Mouse (Mus musculus): ENCODE data around the gene Tns2.

Gene Tns2

GRCm38 (mm10) chr15:102091688-102092087 lies 8.5 kb upstream of the Tns2 start:
- DNase-seq (ENCODE audit: low read depth, low spot score): no peak

DNA sequence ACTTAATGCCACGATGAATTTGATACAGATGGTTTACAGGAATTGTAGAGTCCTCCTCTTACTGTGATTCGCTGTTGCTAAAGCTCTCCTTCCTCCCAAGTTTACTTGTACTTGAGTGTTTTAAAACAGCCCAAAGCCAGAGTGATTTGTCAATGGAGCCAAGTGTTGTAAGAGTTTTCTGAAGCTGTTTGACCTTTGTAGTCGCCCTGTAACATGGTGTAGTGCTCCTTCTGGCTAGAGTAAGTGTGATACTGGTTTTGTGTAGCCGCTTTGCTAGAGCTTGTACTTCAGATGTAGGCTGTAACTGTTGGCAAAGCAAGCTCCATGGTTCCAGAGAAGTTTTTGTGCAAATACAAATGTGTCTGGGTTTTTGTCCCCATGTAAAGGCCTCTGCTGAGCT lies 8.0 kb upstream of the Tns2 start:
- DNase-seq (ENCODE audit: low read depth, low spot score): no peak

DNA sequence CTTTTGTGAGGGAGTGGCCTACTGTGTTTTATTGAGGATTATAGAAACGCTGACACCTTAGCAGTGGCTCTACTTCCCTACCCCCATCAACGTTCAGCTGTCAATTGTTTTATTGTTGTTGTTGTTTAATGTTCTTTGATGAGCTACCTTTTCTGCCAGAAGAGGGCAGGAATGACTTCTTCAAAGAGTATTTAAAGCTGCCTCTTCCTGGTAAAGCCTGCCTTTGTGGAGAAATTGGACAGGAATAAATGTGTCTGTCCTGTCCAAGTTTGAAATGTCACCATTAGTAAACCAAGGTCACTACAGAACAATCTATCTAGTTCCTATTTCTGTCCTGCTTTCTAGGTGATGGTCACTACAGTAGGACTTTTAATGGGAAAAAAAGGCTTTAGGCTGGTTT lies 6.1 kb upstream of the Tns2 start:
- DNase-seq (ENCODE audit: low read depth, low spot score): no peak

- DNase-seq (ENCODE audit: low read depth, low spot score): no peak
These were observed 5.2 kb upstream of the Tns2 start for GRCm38 (mm10) chr15:102094988-102095387.

- no peak for DNase-seq (ENCODE audit: low read depth, low spot score)
These were observed 2.9 kb upstream of the Tns2 start for GRCm38 (mm10) chr15:102097147-102097915.

- DNase-seq (ENCODE audit: low read depth, low spot score): peak; percentile 74
These were observed 2.1 kb upstream of the Tns2 start for GRCm38 (mm10) chr15:102097991-102098555.

GRCm38 (mm10) chr15:102099260-102099659 lies 953 bp upstream of the Tns2 start:
- no peak for DNase-seq (ENCODE audit: low read depth, low spot score)

DNA sequence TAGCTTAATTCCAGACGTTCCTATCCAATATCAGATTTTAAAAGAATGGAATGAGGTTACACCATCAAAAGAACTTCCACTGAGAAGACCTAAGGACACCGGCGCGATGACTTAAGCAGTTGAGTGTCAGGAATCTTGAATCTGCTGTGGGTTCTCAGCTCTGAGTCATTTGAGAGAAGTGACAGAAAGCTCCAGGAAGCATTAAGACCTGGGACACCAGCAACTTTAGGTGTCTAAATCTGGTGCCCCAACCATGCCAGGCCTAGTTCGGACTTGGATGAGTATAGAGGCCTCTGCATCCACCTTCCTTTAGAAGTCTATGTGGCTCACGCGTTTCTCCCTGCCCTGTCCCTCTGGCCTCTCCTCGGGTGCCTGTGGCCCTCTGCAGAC lies 447 bp upstream of the Tns2 start:
- no peak for DNase-seq (ENCODE audit: low read depth, low spot score)

DNA sequence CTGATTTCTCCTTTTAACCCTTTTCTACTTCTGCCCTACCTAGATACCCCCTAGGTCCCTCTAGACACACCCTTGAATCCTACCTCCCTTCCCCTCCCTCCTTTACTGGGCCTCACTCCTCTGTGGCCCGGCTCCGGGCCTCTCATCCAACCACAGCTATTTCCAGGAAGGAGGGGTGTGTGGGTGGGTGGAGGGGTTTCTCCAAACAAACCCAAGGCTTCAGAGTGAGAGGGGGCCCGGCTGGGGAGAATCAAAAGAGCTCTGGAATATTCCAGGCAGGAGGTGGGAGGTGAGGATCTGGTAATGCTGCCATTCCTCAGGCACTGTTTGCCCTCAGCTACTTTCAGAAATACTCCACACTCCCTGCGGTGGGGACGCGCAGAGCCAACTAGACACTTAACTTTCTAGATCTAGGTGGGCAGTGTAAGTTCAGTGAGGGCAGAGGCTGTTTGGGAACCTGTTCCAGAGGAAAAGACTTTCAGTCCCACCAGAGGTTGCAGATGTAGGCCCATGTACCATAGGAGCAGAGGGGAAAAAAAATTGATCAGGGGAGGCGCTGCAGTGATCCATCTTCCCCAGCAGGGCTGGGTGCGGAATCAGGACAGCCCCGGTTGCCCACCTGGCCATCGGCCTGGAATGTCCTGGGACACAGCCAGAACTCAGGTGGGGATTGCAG lies 921 bp downstream of the Tns2 start:
- DNase-seq (ENCODE audit: low read depth, low spot score): no peak

GRCm38 (mm10) chr15:102101672-102102541 lies 1.7 kb downstream of the Tns2 start:
- DNase-seq (ENCODE audit: low read depth, low spot score): no peak

DNA sequence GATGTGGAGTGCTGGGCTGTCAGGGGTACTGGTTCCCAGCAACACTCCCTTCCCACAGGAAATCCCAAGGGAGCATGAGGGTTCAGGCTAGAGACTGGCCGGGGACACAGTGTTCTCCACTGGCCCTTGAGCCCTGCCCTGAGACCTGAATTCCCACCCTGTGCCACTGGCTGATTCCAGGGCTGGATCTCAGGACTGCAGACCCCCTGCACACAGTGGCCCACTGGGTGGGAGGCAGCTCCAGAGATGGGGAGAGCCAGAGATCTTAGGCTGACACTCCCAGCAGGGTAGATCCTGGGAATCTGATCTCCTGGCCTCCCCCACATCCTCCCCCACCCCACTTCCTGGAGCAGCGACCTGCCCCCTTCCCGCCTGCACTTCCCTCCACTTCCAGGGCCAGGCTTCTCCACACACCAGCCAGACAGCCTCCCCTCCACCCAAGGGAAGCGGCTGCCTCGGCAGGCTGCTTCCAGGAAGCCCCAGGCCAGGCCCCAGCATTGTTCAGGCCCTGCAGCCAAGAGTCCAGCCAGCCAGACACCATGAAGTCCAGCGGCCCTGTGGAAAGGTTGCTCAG lies 2.4 kb downstream of the Tns2 start:
- DNase-seq (ENCODE audit: low read depth, low spot score): peak; percentile 89

DNA sequence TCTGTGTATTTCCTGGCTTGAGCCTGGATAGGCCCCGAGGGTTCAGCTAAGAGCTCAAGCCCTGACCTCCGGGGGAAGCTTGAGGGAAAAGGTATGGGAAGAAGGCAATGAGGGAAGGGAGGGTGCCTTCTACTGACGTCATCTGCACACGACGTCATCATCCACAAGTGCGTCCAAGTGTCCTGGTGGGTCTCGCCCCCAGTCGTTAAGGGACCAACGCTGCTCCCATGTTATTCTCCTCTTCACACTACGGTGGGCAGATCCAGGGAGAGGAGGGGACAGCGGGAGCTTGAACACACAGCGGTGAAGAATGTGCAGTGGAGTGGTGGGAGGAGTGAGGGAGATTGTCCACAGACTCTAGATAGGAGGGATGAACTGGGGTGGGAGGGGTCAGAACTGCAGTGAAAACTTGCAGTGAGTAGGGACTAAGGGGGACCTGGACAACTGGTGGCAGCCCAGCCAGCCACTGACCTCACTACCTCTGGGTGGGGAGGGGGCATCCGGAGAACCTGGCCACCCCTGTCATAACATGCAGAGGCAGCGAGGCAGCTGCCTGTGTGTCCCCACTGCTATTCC lies 3.2 kb downstream of the Tns2 start:
- peak; percentile 80 for DNase-seq (ENCODE audit: low read depth, low spot score)

- peak; percentile 99 for DNase-seq (ENCODE audit: low read depth, low spot score)
These were observed 3.8 kb downstream of the Tns2 start for GRCm38 (mm10) chr15:102103947-102104555.

DNA sequence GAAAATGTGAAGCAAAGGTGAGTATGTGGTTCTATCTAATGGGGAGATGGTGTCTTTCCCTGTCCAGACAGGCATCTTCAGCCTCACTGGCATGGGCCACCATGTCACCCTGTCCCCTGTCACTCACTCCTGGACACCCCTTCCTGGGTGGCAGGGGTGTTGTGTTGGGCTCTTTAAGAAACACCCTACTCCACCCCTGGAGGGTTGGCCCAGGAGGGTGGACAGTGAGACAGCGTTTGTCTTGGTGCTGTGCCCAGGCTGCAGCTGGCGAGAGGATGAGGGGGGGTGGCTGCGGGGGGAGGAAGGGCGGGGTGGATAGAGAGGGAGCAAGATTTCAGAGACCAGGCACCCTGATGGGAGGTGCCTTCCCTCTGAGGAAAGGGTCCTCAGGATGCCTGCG lies 5.1 kb downstream of the Tns2 start:
- peak; percentile 93 for DNase-seq (ENCODE audit: low read depth, low spot score)

DNA sequence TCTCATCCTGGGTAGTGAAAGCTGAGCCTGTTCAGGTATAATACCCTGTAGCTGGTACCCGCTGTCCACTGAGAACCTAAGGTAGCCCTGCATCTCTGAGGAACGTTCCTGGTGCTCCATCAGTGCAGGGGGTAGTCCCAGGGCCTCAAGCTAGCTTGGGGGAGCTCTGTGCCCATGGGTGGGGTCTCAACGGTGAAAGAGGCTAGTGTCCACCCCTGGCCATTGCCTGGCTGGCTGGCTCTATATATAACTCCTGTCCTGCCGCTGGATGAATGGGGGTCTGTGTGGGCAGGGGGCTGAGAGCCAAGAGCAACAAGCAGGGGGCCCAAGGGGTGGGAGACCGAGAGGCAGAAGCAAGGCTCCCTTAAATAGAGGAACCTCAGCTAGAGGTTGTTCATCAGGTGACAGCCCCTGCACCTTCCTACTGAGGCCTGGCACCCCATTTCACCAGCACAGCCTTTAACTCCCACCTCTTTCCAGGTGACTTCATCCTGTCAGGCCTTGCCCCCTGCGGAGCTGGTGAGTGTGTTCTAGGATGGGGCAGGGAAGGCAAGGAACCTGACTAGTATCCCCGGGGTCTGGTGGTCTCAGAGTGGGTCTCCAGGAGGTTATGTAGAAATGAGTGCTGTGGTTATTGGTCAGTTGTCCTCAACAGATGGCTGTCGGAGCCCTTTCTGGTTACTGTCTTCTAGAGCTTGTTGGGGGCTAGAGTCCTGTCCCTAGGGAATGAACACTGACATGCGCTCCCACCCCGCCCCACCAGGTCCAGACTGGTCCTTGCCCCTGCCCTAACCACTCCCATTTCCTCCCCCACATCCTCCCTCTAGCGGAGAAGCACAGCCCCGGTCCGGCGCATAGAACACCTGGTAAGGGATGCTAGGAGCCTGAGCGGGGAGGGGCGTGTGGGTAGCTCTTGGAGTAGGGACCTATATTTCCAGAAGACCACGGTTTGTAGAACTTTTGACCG lies 5.8 kb downstream of the Tns2 start:
- no peak for DNase-seq (ENCODE audit: low read depth, low spot score)

DNA sequence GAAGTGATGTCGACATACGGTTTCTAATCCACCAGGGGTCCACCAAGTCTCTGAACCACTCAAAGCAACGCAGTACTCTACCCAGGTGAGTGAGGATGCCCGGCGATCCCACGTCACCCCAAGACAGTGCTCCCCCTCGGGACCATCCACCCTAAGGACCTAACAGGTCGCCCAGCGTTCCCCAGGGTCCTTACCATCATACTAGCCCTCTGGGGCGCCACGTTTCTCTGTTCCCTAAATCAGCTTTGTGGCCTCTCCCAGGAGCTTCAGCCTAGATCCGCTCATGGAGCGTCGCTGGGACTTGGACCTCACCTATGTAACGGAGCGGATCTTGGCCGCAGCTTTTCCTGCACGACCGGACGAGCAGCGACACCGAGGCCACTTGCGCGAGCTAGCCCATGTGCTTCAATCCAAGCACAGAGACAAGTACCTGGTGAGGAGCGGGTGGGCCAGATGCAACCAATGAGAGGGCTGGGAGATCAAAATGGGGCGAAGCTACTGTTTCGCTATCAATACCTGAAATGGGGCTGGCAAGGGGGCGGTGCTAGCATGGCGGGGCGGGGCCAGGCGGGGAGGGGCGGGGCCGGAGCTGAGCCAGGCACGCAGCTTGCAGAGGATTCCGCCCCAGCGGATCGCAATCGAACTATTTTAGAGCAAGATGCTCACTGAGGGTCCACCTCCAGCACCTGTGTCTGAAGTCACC lies 6.7 kb downstream of the Tns2 start:
- DNase-seq (ENCODE audit: low read depth, low spot score): no peak

- no peak for DNase-seq (ENCODE audit: low read depth, low spot score)
These were observed 7.7 kb downstream of the Tns2 start for GRCm38 (mm10) chr15:102107689-102108573.
